Mouse (Mus musculus) midbrain, embryonic 16.5 days (tissue): ENCODE measurements around the gene Lman1l. TPM values are rescaled to one million over a fixed set of nuclear protein-coding genes. Genes with fewer than 3 reads are reported as not detected.

Source experiments
- ATAC-seq: fragments of 200-750 bp; cut with Nextera tagmentation; 2 replicates; pipeline ENCODE4 v1.8.0; 2017; ENCODE audit warnings: moderate TSS enrichment
- H3K27ac ChIP-seq: fragments of 300-500 bp; sonication (generic); 2 replicates; pipeline ENCODE4 v1.5.1; 2014; ENCODE audit warnings: mild to moderate bottlenecking, low read length, mixed read lengths
- H3K27me3 ChIP-seq: fragments of 300-500 bp; sonication (generic); 2 replicates; pipeline ENCODE4 v1.6.1; 2014; ENCODE audit warnings: low read depth, low read length, mixed read lengths; ENCODE audit not compliant: control insufficient read depth, insufficient read depth
- H3K36me3 ChIP-seq: fragments of 300-500 bp; sonication (generic); 2 replicates; pipeline ENCODE4 v1.6.1; 2014; ENCODE audit warnings: mild to moderate bottlenecking, low read length, moderate library complexity, mixed read lengths; ENCODE audit not compliant: control insufficient read depth, insufficient read depth
- H3K4me1 ChIP-seq: fragments of 300-500 bp; sonication (generic); 2 replicates; pipeline ENCODE4 v1.6.1; 2014; ENCODE audit warnings: mild to moderate bottlenecking, low read length, mixed read lengths; ENCODE audit not compliant: control insufficient read depth, insufficient read depth
- H3K4me2 ChIP-seq: fragments of 300-500 bp; sonication (generic); 2 replicates; pipeline ENCODE4 v1.6.1; 2014; ENCODE audit warnings: mild to moderate bottlenecking, low read length, mixed read lengths
- H3K4me3 ChIP-seq: fragments of 300-500 bp; sonication (generic); 2 replicates; pipeline ENCODE4 v1.5.1; 2014; ENCODE audit warnings: low read depth, mild to moderate bottlenecking, low read length, moderate library complexity, mixed read lengths
- H3K9ac ChIP-seq: fragments of 300-500 bp; sonication (generic); 2 replicates; pipeline ENCODE4 v1.6.1; 2014; ENCODE audit warnings: low read depth, low read length, mixed read lengths
- H3K9me3 ChIP-seq: fragments of 300-500 bp; sonication (generic); replicated peaks from 2 replicates; pipeline ENCODE4 v1.6.1; 2014; ENCODE audit warnings: mild to moderate bottlenecking, low read length, mixed read lengths; ENCODE audit not compliant: control insufficient read depth, poor library complexity, severe bottlenecking
- WGBS: fragments of 180-500 bp; shearing (Covaris S2); extraction: QIAGEN DNeasy Blood & Tissue Kit; methylation state at CpG from one replicate; pipeline ENCODE4 v1.1.7; 2014; 5-methylcytosine and 5-hydroxymethylcytosine counted together
- polyA plus RNA-seq: library from polyadenylated mRNA; unstranded; fragments of >200 nt; fragmentation: Nextera tagmentation; extraction: Ambion mirVana; gene quantifications from 2 replicates; pipeline ENCODE4 v1.2.1, GENCODE M21; 2015

The Lman1l gene
- polyA plus RNA-seq, 1 experiment from 2014 or later = not detected

GRCm38 (mm10) chr9:57617556-57618169, 2.9 kb downstream of the Lman1l start:
- H3K4me1 ChIP-seq = no peaks in the 10 kb centered on the region
- H3K4me2 ChIP-seq = no peak overlapping the region
- WGBS = 80% methylated on average over 7 of the region's 8 CpGs
- no peak overlapping the region for H3K9ac ChIP-seq
- no peak overlapping the region for H3K4me3 ChIP-seq
- H3K36me3 ChIP-seq = no peaks in the 10 kb centered on the region
- no peaks in the 10 kb centered on the region for H3K27me3 ChIP-seq
- no peak overlapping the region for H3K27ac ChIP-seq
- no peaks in the 10 kb centered on the region for H3K9me3 ChIP-seq
- ATAC-seq = no peak

- no peak for ATAC-seq
- H3K36me3 ChIP-seq = no peaks in the 10 kb centered on the region
Measured at GRCm38 (mm10) chr9:57614786-57615185, 5.8 kb downstream of the Lman1l start.

GRCm38 (mm10) chr9:57613975-57614374, 6.6 kb downstream of the Lman1l start:
- H3K4me2 ChIP-seq = no peak overlapping the region
- no peak overlapping the region for H3K27ac ChIP-seq
- H3K9me3 ChIP-seq = no peaks in the 10 kb centered on the region
- peaks cover 4% of the 10 kb centered on the region; the same call in 1 of the 2 replicates for H3K4me1 ChIP-seq
- no peak for ATAC-seq
- no peak overlapping the region for H3K4me3 ChIP-seq
- H3K9ac ChIP-seq = no peak overlapping the region
- no peaks in the 10 kb centered on the region for H3K36me3 ChIP-seq
- H3K27me3 ChIP-seq = no peaks in the 10 kb centered on the region
- 81% methylated on average over 7 of the region's 7 CpGs for WGBS

More at GRCm38 (mm10) chr9:57614786-57615185, 5.8 kb downstream of the Lman1l start:
- Histone ChIP-seq H3K4me3 (no peak overlapping the region), H3K9me3 (no peaks in the 10 kb centered on the region), H3K27me3 (no peaks in the 10 kb centered on the region), H3K27ac (no peak overlapping the region), H3K4me2 (no peak overlapping the region), H3K9ac (no peak overlapping the region), H3K4me1 (peaks cover 4% of the 10 kb centered on the region; the same call in 1 of the 2 replicates)
- 95% methylated on average over 4 of the region's 4 CpGs for WGBS

GRCm38 (mm10) chr9:57612587-57612986, 8.0 kb downstream of the Lman1l start:
- 86% methylated on average over 7 of the region's 7 CpGs for WGBS
- Histone ChIP-seq H3K4me2 (no peak overlapping the region), H3K4me3 (no peak overlapping the region), H3K36me3 (no peaks in the 10 kb centered on the region), H3K4me1 (peaks cover 4% of the 10 kb centered on the region; the same call in 1 of the 2 replicates), H3K9ac (no peak overlapping the region), H3K27ac (no peak overlapping the region), H3K9me3 (no peaks in the 10 kb centered on the region), H3K27me3 (no peaks in the 10 kb centered on the region)
- ATAC-seq = no peak

- no peak overlapping the region for H3K27ac ChIP-seq
- H3K4me2 ChIP-seq = no peak overlapping the region
- peaks cover 6% of the 10 kb centered on the region for H3K27me3 ChIP-seq
- H3K36me3 ChIP-seq = no peaks in the 10 kb centered on the region
- ATAC-seq = 0 out of 2 replicates have a peak, but pooled peaks have one; percentile 59
- no peak overlapping the region for H3K9ac ChIP-seq
- peaks cover 17% of the 10 kb centered on the region for H3K4me1 ChIP-seq
- 51% methylated on average over 3 of the region's 3 CpGs for WGBS
- no peak overlapping the region for H3K4me3 ChIP-seq
- no peaks in the 10 kb centered on the region for H3K9me3 ChIP-seq
Measured at GRCm38 (mm10) chr9:57610359-57610826, 10.2 kb downstream of the Lman1l start.

- no peak for ATAC-seq
- H3K4me1 ChIP-seq = peaks cover 17% of the 10 kb centered on the region
- no peak overlapping the region for H3K27ac ChIP-seq
- H3K27me3 ChIP-seq = peaks cover 6% of the 10 kb centered on the region
- no peak overlapping the region for H3K4me3 ChIP-seq
- H3K4me2 ChIP-seq = no peak overlapping the region
- H3K9me3 ChIP-seq = no peaks in the 10 kb centered on the region
- H3K36me3 ChIP-seq = no peaks in the 10 kb centered on the region
- 67% methylated on average over 3 of the region's 3 CpGs for WGBS
- no peak overlapping the region for H3K9ac ChIP-seq
Measured at GRCm38 (mm10) chr9:57609803-57610202, 10.8 kb downstream of the Lman1l start.

- H3K4me2 ChIP-seq = peak within 1 kb of the TSS; percentile 68
- H3K27me3 ChIP-seq = peaks cover 6% of the 10 kb centered on the region
- ATAC-seq = 0 out of 2 replicates have a peak, but pooled peaks have one; percentile 36
- H3K36me3 ChIP-seq = no peaks in the 10 kb centered on the region
- peak within 1 kb of the TSS; percentile 28 for H3K4me3 ChIP-seq
- H3K9ac ChIP-seq = peak within 1 kb of the TSS; percentile 50; the same call in 1 of the 2 replicates
- no peaks in the 10 kb centered on the region for H3K9me3 ChIP-seq
- WGBS = 4% methylated on average over 24 of the region's 24 CpGs
- H3K27ac ChIP-seq = no peak within 1 kb of the TSS
- H3K4me1 ChIP-seq = peaks cover 17% of the 10 kb centered on the region
Measured at GRCm38 (mm10) chr9:57606139-57606851, 14.3 kb downstream of the Lman1l start, which contains the start of gene Cplx3. Gene Cplx3 (minus strand): TSS chr9:57606281.

GRCm38 (mm10) chr9:57605503-57605902, 15.1 kb downstream of the Lman1l start:
- 4% methylated on average over 9 of the region's 9 CpGs for WGBS
- no peak overlapping the region for H3K4me3 ChIP-seq
- H3K36me3 ChIP-seq = no peaks in the 10 kb centered on the region
- H3K4me1 ChIP-seq = peaks cover 19% of the 10 kb centered on the region
- no peak overlapping the region for H3K9ac ChIP-seq
- H3K27ac ChIP-seq = no peak overlapping the region
- H3K4me2 ChIP-seq = peak overlapping the region; percentile 68
- no peaks in the 10 kb centered on the region for H3K9me3 ChIP-seq
- H3K27me3 ChIP-seq = peaks cover 6% of the 10 kb centered on the region
- ATAC-seq = peak; percentile 43; the same call in 1 of the 2 replicates

GRCm38 (mm10) chr9:57604875-57605274, 15.7 kb downstream of the Lman1l start:
- Histone ChIP-seq H3K27me3 (peaks cover 6% of the 10 kb centered on the region), H3K4me3 (no peak overlapping the region), H3K36me3 (no peaks in the 10 kb centered on the region), H3K27ac (no peak overlapping the region), H3K9ac (no peak overlapping the region), H3K4me2 (no peak overlapping the region), H3K4me1 (peaks cover 17% of the 10 kb centered on the region), H3K9me3 (no peaks in the 10 kb centered on the region)
- WGBS = 61% methylated on average over 4 of the region's 4 CpGs
- ATAC-seq = no peak
